Mouse (Mus musculus) Patski (cell line): ENCODE measurements around the gene Gm5460. TPM values are rescaled to one million over a fixed set of nuclear protein-coding genes. Genes with fewer than 3 reads are reported as not detected.

Experiments
- ATAC-seq: fragments of 100-300 bp; one replicate; pipeline ENCODE4 v1.8.0; 2021
- CTCF ChIA-PET: fragments of 350-600 bp; sonication (Branson Sonifier 250); formaldehyde crosslinking; loops from one replicate; lab custom pipeline; 2022; ENCODE audit warnings: inconsistent platforms; lab: Charles Lee
- POLR2A ChIA-PET: fragments of 350-600 bp; sonication (Branson Sonifier 250); formaldehyde crosslinking; loops from one replicate; lab custom pipeline; 2022; ENCODE audit warnings: antibody characterized with exemption, inconsistent platforms; lab: Charles Lee
- DNase-seq: peaks from one replicate; pipeline ENCODE4 v3.0.0-alpha.2; 2011; ENCODE audit warnings: low read depth, low spot score
- H3K27me3 ChIP-seq: fragments of 371-371 bp; one replicate; pipeline ENCODE4 v1.5.1; 2021
- CTCF ChIP-seq: fragments of 100-300 bp; IDR thresholded peaks from one replicate; pipeline ENCODE4 v1.5.1; 2021
- in situ Hi-C: fragments of 300-500 bp; cut with MboI; formaldehyde crosslinking; loops from 3 replicates; pipeline ENCODE4 v1.11.1; 2018; ENCODE audit warnings: low pct_unique_long_range_greater_than_20kb, mixed read lengths
- polyA plus RNA-seq: library from polyadenylated mRNA; unstranded; gene quantifications from one replicate; pipeline ENCODE4 v1.2.3, GENCODE M21; 2021

Gm5460 gene
- polyA plus RNA-seq, result not detected

DNA sequence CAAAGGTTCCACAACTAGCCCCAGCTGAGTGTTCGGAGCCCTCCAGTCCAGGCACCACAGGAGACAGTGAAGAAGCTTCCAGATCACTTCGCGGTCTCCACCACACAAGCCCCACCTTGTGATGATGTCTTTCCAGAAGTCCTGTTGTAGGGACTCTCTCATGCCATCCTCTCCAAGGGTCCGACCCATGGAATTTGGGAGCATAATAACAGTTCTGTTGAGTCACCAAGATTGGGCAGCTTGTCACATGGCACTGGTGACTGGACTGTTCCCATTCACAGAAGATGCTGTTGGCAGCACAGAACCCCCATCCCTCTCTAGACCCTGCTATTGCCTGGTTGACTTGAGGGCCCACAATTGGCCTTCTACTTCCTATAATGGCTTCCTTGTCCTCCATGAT is at the start of gene Gm5460:
Gene Gm5460 (plus strand): TSS at position 378 of the 400 bp plus-strand sequence.
- no peaks in the 10 kb centered on the region for H3K27me3 ChIP-seq
- no peak for ATAC-seq
- DNase-seq, result no peak
- no peak for TF ChIP-seq CTCF
- in situ Hi-C loops, result no loop called here
- ChIA-PET CTCF (no interaction called here), POLR2A (no interaction called here)

DNA sequence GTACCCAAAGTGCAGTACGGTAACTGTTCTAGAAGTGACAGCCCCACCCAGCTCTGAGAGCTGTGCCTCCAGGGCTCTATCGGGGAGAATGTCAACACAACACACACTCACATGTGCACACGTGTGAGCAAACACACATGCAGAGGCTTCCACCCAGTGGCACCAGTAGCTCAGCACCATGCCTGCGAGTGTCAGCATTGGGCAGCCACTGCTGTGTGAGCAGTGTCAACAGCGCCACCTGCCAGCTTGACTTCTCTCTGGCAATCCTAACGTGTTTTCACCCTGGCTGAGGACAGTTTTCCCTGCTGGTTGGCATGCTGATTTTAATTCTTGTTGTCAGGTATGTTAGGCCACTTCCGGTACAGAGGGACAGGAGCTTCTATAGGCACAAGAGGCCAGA is 43.9 kb upstream of the Gm5460 start:
- in situ Hi-C loops, result no loop called here
- no peak for TF ChIP-seq CTCF
- POLR2A ChIA-PET, result no interaction called here
- ATAC-seq (no peak), DNase-seq (no peak)
- CTCF ChIA-PET, result no interaction called here
- peaks cover 20% of the 10 kb centered on the region for H3K27me3 ChIP-seq

DNA sequence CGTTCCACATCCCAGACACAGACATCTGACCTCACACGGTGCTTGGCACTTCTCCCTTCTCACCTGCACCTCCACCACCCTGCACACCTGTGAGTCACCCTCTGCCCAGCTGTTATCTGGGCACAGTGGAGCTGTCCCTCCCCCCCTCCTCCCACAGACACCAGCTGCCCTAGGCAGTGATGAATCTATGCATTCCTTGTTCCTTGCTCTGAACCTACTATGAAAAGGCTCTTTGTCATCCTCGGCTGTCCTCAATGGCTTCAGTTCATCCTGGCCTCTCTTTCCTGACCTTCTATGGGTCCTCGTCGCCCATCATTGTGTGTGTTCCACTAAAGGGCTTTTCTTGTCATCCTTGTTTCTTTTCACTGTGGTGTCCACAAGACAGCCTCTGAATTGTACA is 41.8 kb upstream of the Gm5460 start:
- in situ Hi-C loops, result no loop called here
- ChIA-PET POLR2A (no interaction called here), CTCF (no interaction called here)
- peaks cover 33% of the 10 kb centered on the region for H3K27me3 ChIP-seq
- no peak for TF ChIP-seq CTCF
- ATAC-seq (no peak), DNase-seq (no peak)

DNA sequence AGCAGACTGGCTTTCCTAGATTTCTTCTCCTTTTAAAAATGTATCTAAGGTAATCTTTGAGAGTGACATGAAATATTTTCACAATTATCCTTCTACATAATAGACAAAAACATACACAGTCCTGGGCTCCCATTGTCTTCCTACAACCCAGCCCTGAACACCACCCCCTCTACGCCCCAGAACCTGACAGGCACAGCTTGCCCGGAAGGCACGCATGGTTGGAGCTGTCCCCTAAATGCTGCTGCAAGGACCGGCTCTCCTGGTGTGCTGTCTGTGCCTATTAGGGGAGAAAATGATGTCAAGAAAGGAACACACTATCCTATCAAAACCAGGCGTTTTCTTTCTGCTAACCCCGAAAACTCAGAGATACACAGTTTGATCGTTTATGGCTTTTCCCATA is 38.8 kb upstream of the Gm5460 start:
- ATAC-seq (no peak), DNase-seq (no peak)
- CTCF ChIA-PET, result interaction anchor here (1.4 kb wide), 1 partner anchor 17 kb away, joined by 4 read pairs; no protein-coding TSS in a partner anchor
- no peak for TF ChIP-seq CTCF
- in situ Hi-C loops, result no loop called here
- POLR2A ChIA-PET, result interaction anchor here (0.6 kb wide), 1 partner anchor 11 kb away, joined by 3 read pairs; no protein-coding TSS in a partner anchor
- H3K27me3 ChIP-seq, result peaks cover 23% of the 10 kb centered on the region

DNA sequence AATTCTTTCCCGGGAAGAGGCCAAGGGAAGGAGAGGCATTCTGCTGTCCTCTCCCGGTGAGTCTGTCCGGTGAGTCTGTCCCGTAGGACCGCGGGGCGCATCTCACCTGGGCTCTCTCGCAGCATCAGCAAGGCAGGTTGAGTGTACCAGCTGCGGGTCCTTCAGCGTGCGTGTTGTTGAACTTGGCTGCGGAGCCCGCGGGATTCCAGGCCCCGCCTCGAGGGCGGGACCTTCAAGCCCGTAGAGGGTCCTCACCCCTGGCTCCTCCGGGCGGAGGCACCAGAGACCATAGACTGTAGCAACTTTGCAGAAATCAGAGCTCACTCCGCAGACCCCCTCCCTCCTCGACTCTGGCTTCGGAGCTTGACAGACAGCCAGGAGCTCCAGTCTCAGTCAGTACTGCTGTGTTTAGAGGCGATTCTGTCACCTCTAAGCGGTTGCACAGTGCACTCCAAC is 37.9 kb upstream of the Gm5460 start, which contains the start of gene Zfp488:
Gene Zfp488 (minus strand): TSS at position 161 of the 456 bp plus-strand sequence.
- in situ Hi-C loops, result no loop called here
- CTCF ChIA-PET, result interaction anchor here (1.4 kb wide), 1 partner anchor 16 kb away, joined by 4 read pairs; no protein-coding TSS in a partner anchor
- TF ChIP-seq CTCF, result no peak

DNA sequence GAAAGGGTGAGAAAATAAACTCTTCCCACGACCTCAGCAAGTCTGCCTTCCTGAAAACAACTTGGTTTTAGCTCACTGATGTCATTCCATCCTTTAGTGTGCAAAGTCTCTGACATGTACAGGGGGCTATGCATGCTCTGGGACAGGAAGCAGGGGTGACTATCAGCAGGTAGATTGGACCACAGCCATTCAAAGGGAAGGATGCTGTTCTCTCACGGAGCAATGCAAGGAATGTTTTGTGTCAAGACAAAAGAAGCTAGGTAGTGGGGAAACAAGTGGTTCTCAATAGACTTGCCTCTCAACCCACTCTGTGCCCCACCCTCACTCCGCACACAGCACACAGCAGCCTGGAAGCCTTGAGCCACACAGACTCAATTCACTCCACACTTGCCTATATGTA is 27.4 kb upstream of the Gm5460 start:
- DNase-seq, result no peak
- CTCF ChIA-PET, result no interaction called here
- TF ChIP-seq CTCF, result no peak
- no peak for ATAC-seq
- H3K27me3 ChIP-seq, result no peaks in the 10 kb centered on the region
- POLR2A ChIA-PET, result interaction anchor here (0.6 kb wide), 1 partner anchor 12 kb away, joined by 3 read pairs; no protein-coding TSS in a partner anchor
- in situ Hi-C loops, result no loop called here

More for the DNA sequence above, 37.9 kb upstream of the Gm5460 start, which contains the start of gene Zfp488:
- peaks cover 20% of the 10 kb centered on the region for H3K27me3 ChIP-seq
- POLR2A ChIA-PET, result no interaction called here
- no peak for ATAC-seq
- no peak for DNase-seq

DNA sequence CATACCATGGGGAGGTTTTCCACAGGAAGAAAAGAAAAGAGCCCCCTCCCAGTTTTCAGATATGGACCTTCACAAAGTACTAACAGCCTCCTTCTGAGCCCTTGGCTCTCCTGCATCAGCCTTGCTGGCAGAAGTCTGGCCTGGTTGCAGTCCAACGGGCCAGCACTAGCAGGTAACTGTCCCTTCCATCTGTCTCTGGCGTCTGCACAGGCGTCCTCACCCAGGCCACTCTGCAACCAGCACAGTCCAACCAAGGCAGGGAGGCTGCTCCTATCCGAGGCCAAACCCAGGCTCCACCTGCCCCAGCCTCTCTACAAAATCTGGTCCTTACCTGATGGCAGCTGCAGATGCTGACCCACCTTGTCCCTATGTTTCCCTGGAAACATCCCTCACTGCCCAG is 24.6 kb upstream of the Gm5460 start:
- POLR2A ChIA-PET, result no interaction called here
- no peaks in the 10 kb centered on the region for H3K27me3 ChIP-seq
- CTCF ChIA-PET, result no interaction called here
- DNase-seq (no peak), ATAC-seq (no peak)
- TF ChIP-seq CTCF, result no peak
- in situ Hi-C loops, result no loop called here

DNA sequence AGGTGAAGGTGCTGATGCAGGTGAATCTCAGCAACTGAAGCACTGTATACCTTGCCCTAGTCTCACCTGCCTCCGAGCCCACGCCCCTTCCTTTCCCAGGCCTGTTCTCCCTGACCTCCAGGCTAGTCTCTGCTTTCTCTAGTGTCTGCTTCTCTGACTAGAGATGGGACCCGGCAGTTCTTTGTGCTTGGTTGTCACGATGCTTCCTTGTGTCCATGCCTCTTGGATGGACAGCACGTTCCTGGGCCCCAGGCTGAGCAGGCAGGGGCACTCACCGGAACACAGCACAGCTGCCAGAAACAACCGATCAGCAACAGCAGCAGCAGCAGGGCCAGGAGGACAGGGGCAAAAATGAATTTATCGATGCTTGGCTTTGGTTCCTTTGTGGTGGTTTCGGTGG is 23.5 kb upstream of the Gm5460 start:
- DNase-seq, result no peak

DNA sequence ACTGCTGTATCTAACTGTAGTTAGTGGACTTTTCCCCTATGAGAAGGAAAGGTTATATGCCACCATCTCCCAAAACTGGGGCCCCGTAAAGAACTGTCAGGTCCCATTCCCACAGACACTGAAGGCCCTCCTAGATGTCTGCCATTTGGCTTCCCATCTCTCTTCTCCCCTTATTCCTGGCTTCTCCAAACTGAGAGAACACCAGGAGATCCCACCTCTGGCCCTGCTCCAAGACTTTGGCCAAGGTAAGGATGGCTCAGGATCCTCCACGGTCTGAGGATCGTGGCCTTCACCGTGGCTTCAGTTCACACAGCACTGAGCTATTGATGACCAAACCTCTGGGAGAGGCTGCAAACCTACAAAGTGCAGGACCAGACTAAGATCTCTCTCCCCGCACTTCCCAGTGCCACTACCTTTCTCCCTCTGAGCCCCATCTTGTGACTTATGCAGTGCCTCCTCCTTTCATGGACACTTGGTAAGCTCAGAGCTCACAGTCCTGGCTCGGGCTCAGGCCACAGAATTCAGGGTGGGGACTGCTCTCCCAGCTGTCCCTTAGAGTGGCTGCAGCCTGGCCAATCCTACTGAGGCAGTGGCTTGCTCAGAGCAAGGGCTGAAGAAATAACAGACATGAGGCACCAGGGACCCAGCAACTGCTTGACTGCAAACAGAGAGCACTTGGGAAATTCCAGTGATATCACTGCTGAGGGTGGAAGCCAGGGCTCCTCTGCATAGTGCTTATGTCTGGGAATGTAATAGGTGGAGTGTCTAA is 22.9 kb upstream of the Gm5460 start:
- ATAC-seq, result no peak
- ChIA-PET CTCF (interaction anchor here (1.1 kb wide), 1 partner anchor 15 kb away, joined by 4 read pairs; the partner anchor contains the start of gene Zfp488), POLR2A (no interaction called here)
- no peak for DNase-seq
- no peak for TF ChIP-seq CTCF
- H3K27me3 ChIP-seq, result no peaks in the 10 kb centered on the region
- in situ Hi-C loops, result no loop called here

More for the DNA sequence above, 23.5 kb upstream of the Gm5460 start:
- no peak for ATAC-seq
- in situ Hi-C loops, result no loop called here
- ChIA-PET POLR2A (no interaction called here), CTCF (no interaction called here)
- H3K27me3 ChIP-seq, result no peaks in the 10 kb centered on the region
- no peak for TF ChIP-seq CTCF

DNA sequence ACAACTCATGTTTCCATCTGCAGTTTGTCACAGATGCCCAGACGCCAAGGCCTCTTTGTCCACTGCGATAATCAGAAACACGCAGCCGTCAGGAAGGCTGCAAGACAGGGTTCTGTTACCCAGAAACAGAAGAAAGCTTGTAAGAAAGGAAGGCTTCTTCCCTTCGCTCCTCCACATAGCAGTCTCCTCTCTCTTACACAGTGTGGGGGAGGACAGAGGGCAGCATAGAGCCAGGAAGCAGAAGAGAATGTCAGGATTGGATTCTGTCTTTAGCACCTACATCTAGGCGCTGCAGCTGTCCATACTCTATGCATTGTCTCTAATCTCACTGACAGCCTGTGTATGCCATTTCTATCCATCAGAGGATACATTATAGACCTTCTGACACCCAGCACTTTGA is 19.1 kb upstream of the Gm5460 start:
- ChIA-PET CTCF (interaction anchor here (0.9 kb wide), 1 partner anchor 9 kb away, joined by 3 read pairs; no protein-coding TSS in a partner anchor), POLR2A (no interaction called here)
- no peaks in the 10 kb centered on the region for H3K27me3 ChIP-seq
- in situ Hi-C loops, result no loop called here
- DNase-seq, result no peak
- TF ChIP-seq CTCF, result no peak
- ATAC-seq, result no peak

DNA sequence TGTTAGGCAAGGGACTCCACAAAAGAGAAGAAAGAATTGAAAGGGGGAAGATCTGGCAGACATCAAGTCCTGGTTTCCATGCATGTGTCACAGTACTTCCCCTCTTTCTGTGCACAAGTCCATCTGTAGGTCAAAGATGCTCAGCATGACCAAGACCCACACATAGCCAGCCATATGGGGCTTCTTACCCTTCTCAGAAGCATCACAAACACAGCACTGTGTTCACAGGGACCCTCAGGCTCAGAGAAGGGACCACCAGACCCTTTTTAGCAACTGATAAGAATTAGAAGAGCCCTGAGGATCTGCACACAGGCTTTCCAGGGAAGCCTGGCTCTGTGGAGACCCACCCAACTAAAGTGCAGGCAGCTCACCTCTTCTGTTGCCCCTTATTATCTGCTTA is 16.5 kb upstream of the Gm5460 start:
- in situ Hi-C loops, result no loop called here
- DNase-seq (no peak), ATAC-seq (no peak)
- no peak for TF ChIP-seq CTCF
- CTCF ChIA-PET, result no interaction called here
- H3K27me3 ChIP-seq, result no peaks in the 10 kb centered on the region
- POLR2A ChIA-PET, result no interaction called here
